Mouse (Mus musculus) liver, adult 2 months (tissue): ENCODE data around the gene Gm18596. TPM values are rescaled to one million over a fixed set of nuclear protein-coding genes. Genes with fewer than 3 reads are reported as not detected.
"Not testable (repeated sequence)": the region's sequence is repeated elsewhere in the genome, so short reads cannot be mapped to it uniquely, and the experiment has no call there.

Experiments
- DNase-seq: peaks from one replicate; pipeline ENCODE4 v3.0.0-alpha.2; 2011; ENCODE audit warnings: low read depth, low spot score; ENCODE audit errors: extremely low read depth
- H3K27ac ChIP-seq: fragments of 200-500 bp; replicated peaks from 2 replicates; pipeline ENCODE4 v1.5.1; 2012; ENCODE audit warnings: low read depth, mild to moderate bottlenecking, control low read depth, inconsistent platforms, low read length; ENCODE audit not compliant: insufficient read depth
- H3K27me3 ChIP-seq: fragments of 200-500 bp; 2 replicates; pipeline ENCODE4 v1.6.1; 2012; ENCODE audit warnings: mild to moderate bottlenecking, moderate library complexity, low read length, inconsistent platforms; ENCODE audit not compliant: control insufficient read depth, insufficient read depth
- H3K36me3 ChIP-seq: fragments of 200-500 bp; 2 replicates; pipeline ENCODE4 v1.6.1; 2012; ENCODE audit warnings: low read length, inconsistent platforms; ENCODE audit not compliant: control insufficient read depth, insufficient read depth
- H3K4me1 ChIP-seq: fragments of 200-500 bp; 2 replicates; pipeline ENCODE4 v1.6.1; 2011; ENCODE audit warnings: low read length; ENCODE audit not compliant: control insufficient read depth, insufficient read depth
- H3K4me3 ChIP-seq: fragments of 200-500 bp; 2 replicates; pipeline ENCODE4 v1.5.1; 2011; ENCODE audit warnings: low read depth, mild to moderate bottlenecking, control low read depth, low read length, moderate library complexity; ENCODE audit not compliant: insufficient read depth
- H3K79me2 ChIP-seq: fragments of 200-500 bp; 2 replicates; pipeline ENCODE4 v1.6.1; 2012; ENCODE audit warnings: inconsistent platforms, mild to moderate bottlenecking, low read length, moderate library complexity; ENCODE audit not compliant: control insufficient read depth, insufficient read depth
- H3K9ac ChIP-seq: fragments of 200-500 bp; 2 replicates; pipeline ENCODE4 v1.6.1; 2012; ENCODE audit warnings: low read depth, mild to moderate bottlenecking, control low read depth, inconsistent platforms, low read length
- CTCF ChIP-seq: fragments of 200-500 bp; IDR thresholded peaks from 2 replicates; pipeline ENCODE4 v1.5.1; 2011; ENCODE audit warnings: low read depth, low read length, control low read depth
- POLR2A ChIP-seq: fragments of 200-500 bp; IDR thresholded peaks from 2 replicates; pipeline ENCODE4 v1.6.1; 2011; ENCODE audit warnings: low read length, control low read depth; ENCODE audit not compliant: insufficient read depth; ENCODE audit errors: extremely low read depth
- WGBS: fragments of 180-500 bp; shearing (Covaris S2); methylation state at CpG from one replicate; pipeline ENCODE4 v1.1.7; 2018; 5-methylcytosine and 5-hydroxymethylcytosine counted together
- polyA plus RNA-seq: library from polyadenylated mRNA; depleted of rRNA; stranded (reverse); fragments of >200 nt; gene quantifications from 2 replicates; pipeline ENCODE4 v1.2.3, GENCODE M21; 2012; rRNA removed
- total RNA-seq: library from RNA; depleted of rRNA; stranded (reverse); fragments of >200 nt; gene quantifications from 2 replicates; pipeline ENCODE4 v1.2.3, GENCODE M21; 2014; rRNA removed

Gm18596 gene
- total and polyA plus RNA-seq, 2 experiments, result not detected

DNA sequence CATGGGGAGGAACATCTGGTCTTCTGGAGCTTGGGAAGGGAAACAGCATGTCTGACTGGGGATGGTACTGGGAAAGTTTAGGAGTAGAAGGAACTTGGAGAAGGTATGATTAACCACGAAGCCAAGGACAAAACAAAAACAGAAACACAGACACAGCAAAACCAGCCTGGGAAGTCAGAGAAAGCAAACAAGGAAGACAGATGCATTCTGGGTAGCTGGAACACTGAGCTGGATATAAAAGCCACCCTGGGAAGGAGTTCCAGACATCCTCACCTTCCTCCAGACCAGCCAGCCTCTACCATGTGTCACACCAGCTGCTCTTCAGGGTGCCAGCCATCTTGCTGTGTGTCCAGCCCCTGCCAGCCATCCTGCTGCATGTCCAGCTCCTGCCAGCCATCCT, 26.9 kb downstream of the Gm18596 start, which contains the start of gene Gm10142:
Gene Gm10142, plus strand, starts transcription at position 301 of the 400 bp plus-strand sequence.
- H3K36me3 ChIP-seq, result no peaks in the 10 kb centered on the region
- TF ChIP-seq CTCF, result no peak
- TF ChIP-seq POLR2A, result no peak
- WGBS, result 72% methylated on average over 1 of the region's 1 CpGs

DNA sequence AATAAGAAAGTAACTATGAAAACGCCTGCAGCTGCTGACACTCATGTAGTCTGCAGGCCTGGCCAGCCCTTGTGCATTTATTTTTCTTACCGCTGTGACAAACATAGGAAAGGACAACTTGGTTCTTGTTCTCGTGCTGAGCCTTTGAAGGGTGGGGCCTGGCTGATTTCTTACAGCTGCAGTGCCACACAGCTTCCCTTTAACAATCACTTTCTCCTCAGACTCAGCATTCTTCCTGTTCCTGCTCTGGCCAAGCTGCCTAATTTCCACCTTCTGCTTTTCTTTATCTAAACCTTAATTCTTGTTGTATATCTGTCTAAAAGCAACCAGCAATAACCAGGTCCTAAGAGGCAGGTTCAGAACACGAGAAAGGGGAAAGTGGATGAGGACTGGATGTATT, 28.7 kb downstream of the Gm18596 start:
- no peak overlapping the region for H3K9ac ChIP-seq
- H3K27me3 ChIP-seq, result no peaks in the 10 kb centered on the region
- H3K4me1 ChIP-seq, result no peaks in the 10 kb centered on the region
- TF ChIP-seq CTCF (no peak), POLR2A (no peak)
- no peak for DNase-seq
- no peaks in the 10 kb centered on the region for H3K36me3 ChIP-seq
- H3K27ac ChIP-seq, result no peak overlapping the region
- 74% methylated on average over 4 of the region's 4 CpGs for WGBS
- no peak overlapping the region for H3K4me3 ChIP-seq
- no peaks in the 10 kb centered on the region for H3K79me2 ChIP-seq

More for the DNA sequence above, 26.9 kb downstream of the Gm18596 start, which contains the start of gene Gm10142:
- Histone ChIP-seq H3K9ac (no peak within 1 kb of the TSS), H3K27me3 (no peaks in the 10 kb centered on the region), H3K4me1 (no peaks in the 10 kb centered on the region), H3K27ac (no peak within 1 kb of the TSS), H3K4me3 (no peak within 1 kb of the TSS), H3K79me2 (no peaks in the 10 kb centered on the region)
- DNase-seq, result no peak

DNA sequence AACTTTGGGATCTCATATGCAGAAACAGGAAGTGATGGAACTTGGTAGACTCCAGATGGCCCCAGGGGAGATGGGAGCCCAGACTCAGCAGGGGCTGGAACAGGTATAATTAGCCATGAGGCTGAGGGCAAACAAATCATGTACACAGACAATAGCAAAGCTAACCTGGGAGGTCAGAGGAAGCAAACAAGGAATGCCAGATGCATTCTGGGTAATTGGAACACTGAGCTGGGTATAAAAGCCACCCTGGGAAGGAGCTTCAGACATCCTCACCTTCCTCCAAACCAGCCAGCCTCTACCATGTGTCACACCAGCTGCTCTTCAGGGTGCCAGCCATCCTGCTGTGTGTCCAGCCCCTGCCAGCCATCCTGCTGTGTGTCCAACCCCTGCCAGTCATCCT, 31.3 kb downstream of the Gm18596 start, which contains the start of gene Gm10024:
Gene Gm10024, plus strand, starts transcription at position 301 of the 400 bp plus-strand sequence.
- DNase-seq, H3K27me3 ChIP-seq, H3K4me3 ChIP-seq, H3K4me1 ChIP-seq, H3K27ac ChIP-seq, H3K36me3 ChIP-seq, H3K79me2 ChIP-seq, H3K9ac ChIP-seq: not testable (repeated sequence)

DNA sequence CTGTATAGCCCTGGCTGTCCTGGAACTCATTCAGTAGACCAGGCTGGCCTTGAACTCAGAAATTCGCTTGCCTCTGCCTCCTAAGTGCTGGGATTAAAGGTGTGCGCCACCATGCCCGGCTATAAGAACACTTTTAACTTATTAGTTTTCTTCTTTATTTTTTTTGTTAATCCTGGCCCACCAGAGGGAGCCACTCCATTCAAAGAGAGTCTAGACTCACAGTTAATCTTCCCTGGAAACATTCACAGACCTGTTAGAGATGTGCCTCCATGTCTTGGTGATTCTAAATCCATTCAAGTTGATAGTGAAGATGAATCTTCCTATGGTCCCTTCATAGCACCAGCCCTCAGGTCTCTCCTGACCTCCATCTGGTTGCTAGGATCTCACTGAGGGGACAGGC, 32.6 kb downstream of the Gm18596 start:
- Histone ChIP-seq H3K36me3 (no peaks in the 10 kb centered on the region), H3K9ac (no peak overlapping the region), H3K4me1 (no peaks in the 10 kb centered on the region), H3K27me3 (no peaks in the 10 kb centered on the region), H3K79me2 (no peaks in the 10 kb centered on the region), H3K27ac (no peak overlapping the region), H3K4me3 (no peak overlapping the region)
- TF ChIP-seq CTCF, result no peak
- TF ChIP-seq POLR2A, result no peak
- WGBS, result 87% methylated on average over 3 of the region's 3 CpGs
- DNase-seq, result no peak

DNA sequence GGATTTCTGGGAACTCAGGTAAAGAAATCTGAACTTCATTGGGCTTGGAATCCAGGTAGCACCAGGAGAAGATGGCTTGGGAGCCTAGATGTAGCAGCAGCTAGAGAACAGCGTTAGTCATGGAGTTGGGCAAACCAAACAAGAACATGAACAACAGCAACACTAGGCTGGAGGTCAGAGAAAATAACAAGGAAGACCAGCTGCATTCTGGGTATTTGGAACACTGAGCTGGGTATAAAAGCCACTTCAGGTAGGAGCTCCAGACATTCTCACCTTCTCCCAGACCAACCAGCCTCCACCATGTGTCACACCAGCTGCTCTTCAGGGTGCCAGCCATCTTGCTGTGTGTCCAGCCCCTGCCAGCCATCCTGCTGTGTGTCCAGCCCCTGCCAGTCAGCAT, 36.1 kb downstream of the Gm18596 start, which contains the start of gene Gm10272:
Gene Gm10272, plus strand, starts transcription at position 301 of the 400 bp plus-strand sequence.
- Histone ChIP-seq H3K36me3 (no peaks in the 10 kb centered on the region), H3K27ac (no peak within 1 kb of the TSS), H3K4me3 (no peak within 1 kb of the TSS), H3K9ac (no peak within 1 kb of the TSS), H3K4me1 (no peaks in the 10 kb centered on the region), H3K27me3 (peaks cover 2% of the 10 kb centered on the region; the same call in 1 of the 2 replicates), H3K79me2 (no peaks in the 10 kb centered on the region)
- 98% methylated on average over 1 of the region's 1 CpGs for WGBS
- DNase-seq, result no peak
- TF ChIP-seq CTCF (no peak), POLR2A (no peak)

DNA sequence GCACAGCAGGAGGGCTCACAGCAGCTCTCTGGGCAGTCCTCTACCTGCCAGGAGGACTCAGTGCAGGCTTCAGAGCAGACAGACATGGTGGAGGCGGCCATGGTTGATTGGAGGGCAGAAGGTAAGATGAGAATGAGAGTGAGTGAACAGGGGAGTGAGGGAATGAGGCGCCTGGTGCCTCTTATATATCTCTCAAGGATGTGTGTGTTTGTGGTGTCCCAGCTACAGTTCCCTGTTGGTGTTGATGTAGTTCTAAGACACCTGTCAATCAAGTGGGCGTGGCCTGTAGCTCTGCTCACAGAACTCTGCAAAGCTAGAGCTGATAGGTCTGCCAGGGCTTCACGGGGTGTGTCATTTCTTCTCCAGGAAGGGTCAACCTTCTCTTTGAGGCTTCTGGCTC, 45.3 kb downstream of the Gm18596 start, which contains the start of gene Gm9508:
Gene Gm9508, minus strand, starts transcription at position 101 of the 400 bp plus-strand sequence.
- Histone ChIP-seq H3K36me3 (no peaks in the 10 kb centered on the region), H3K27ac (no peak within 1 kb of the TSS), H3K79me2 (no peaks in the 10 kb centered on the region), H3K27me3 (peaks cover 2% of the 10 kb centered on the region; the same call in 1 of the 2 replicates), H3K4me1 (peaks cover 2% of the 10 kb centered on the region; the same call in 1 of the 2 replicates), H3K9ac (no peak within 1 kb of the TSS), H3K4me3 (no peak within 1 kb of the TSS)
- no peak for DNase-seq
- 48% methylated on average over 4 of the region's 4 CpGs for WGBS
- no peak for TF ChIP-seq POLR2A
- no peak for TF ChIP-seq CTCF

Other genes with a start within 250 kb of the Gm18596 start
Only the 30 nearest of the 32 such genes appear.
- gene Fam207a, start 226.9 kb downstream of the Gm18596 start, total RNA-seq, result 12.7 and 15.5 TPM in 2 replicates
- 24.3 and 27.3 TPM in 2 replicates for gene Fam207a, start 226.9 kb downstream of the Gm18596 start, polyA plus RNA-seq
- 4.8 and 5.6 TPM in 2 replicates for gene Itgb2, start 212.4 kb downstream of the Gm18596 start, total RNA-seq
- 4.2 and 5.6 TPM in 2 replicates for gene Itgb2, start 212.4 kb downstream of the Gm18596 start, polyA plus RNA-seq
- gene Pttg1ip, start 160.9 kb downstream of the Gm18596 start, total RNA-seq, result 146 and 168 TPM in 2 replicates
- 218 and 238 TPM in 2 replicates for gene Pttg1ip, start 160.9 kb downstream of the Gm18596 start, polyA plus RNA-seq
- gene Sumo3, start 136.5 kb downstream of the Gm18596 start, total RNA-seq, result 59.6 and 108 TPM in 2 replicates
- gene Sumo3, start 136.5 kb downstream of the Gm18596 start, polyA plus RNA-seq, result 170 and 226 TPM in 2 replicates
- gene Gm49325, start 136.4 kb downstream of the Gm18596 start, total RNA-seq, result 0.47 TPM in 1 of 2 replicates, not detected in the other
- gene Gm49325, start 136.4 kb downstream of the Gm18596 start, polyA plus RNA-seq, result not detected in 2 replicates
- 21.6 and 22.3 TPM in 2 replicates for gene Ube2g2, start 120.4 kb downstream of the Gm18596 start, total RNA-seq
- gene Ube2g2, start 120.4 kb downstream of the Gm18596 start, polyA plus RNA-seq, result 30.4 and 34.2 TPM in 2 replicates
- gene Tspear, start 56.1 kb downstream of the Gm18596 start, total RNA-seq, result 0.07 and 0.09 TPM in 2 replicates
- 0.12 and 0.50 TPM in 2 replicates for gene Tspear, start 56.1 kb downstream of the Gm18596 start, polyA plus RNA-seq
- gene Gm19402, start 51.9 kb downstream of the Gm18596 start, total RNA-seq, result not detected in 2 replicates
- not detected in 2 replicates for gene Gm19402, start 51.9 kb downstream of the Gm18596 start, polyA plus RNA-seq
- not detected in 2 replicates for gene Gm9508, start 45.4 kb downstream of the Gm18596 start, total RNA-seq
- gene Gm9508, start 45.4 kb downstream of the Gm18596 start, polyA plus RNA-seq, result not detected in 2 replicates
- not detected in 2 replicates for gene Gm10272, start 36.0 kb downstream of the Gm18596 start, total RNA-seq
- not detected in 2 replicates for gene Gm10272, start 36.0 kb downstream of the Gm18596 start, polyA plus RNA-seq
- not detected in 2 replicates for gene Gm10024, start 31.2 kb downstream of the Gm18596 start, total RNA-seq
- gene Gm10024, start 31.2 kb downstream of the Gm18596 start, polyA plus RNA-seq, result not detected in 2 replicates
- gene Gm10142, start 26.8 kb downstream of the Gm18596 start, total RNA-seq, result not detected in 2 replicates
- not detected in 2 replicates for gene Gm10142, start 26.8 kb downstream of the Gm18596 start, polyA plus RNA-seq
- gene Krtap12-1, start 22.0 kb downstream of the Gm18596 start, total RNA-seq, result not detected in 2 replicates
- gene Krtap12-1, start 22.0 kb downstream of the Gm18596 start, polyA plus RNA-seq, result not detected in 2 replicates
- not detected in 2 replicates for gene Gm10100, start 16.2 kb downstream of the Gm18596 start, total RNA-seq
- gene Gm10100, start 16.2 kb downstream of the Gm18596 start, polyA plus RNA-seq, result not detected in 2 replicates
- not detected in 2 replicates for gene Gm9736, start 8.7 kb upstream of the Gm18596 start, total RNA-seq
- not detected in 2 replicates for gene Gm9736, start 8.7 kb upstream of the Gm18596 start, polyA plus RNA-seq
- gene Gm3233, start 17.0 kb upstream of the Gm18596 start, total RNA-seq, result not detected in 2 replicates
- gene Gm3233, start 17.0 kb upstream of the Gm18596 start, polyA plus RNA-seq, result not detected in 2 replicates
- gene Gm3238, start 28.7 kb upstream of the Gm18596 start, total RNA-seq, result not detected in 2 replicates
- gene Gm3238, start 28.7 kb upstream of the Gm18596 start, polyA plus RNA-seq, result not detected in 2 replicates
- not detected in 2 replicates for gene Gm7138, start 34.3 kb upstream of the Gm18596 start, total RNA-seq
- not detected in 2 replicates for gene Gm7138, start 34.3 kb upstream of the Gm18596 start, polyA plus RNA-seq
- not detected in 2 replicates for gene Gm3250, start 39.9 kb upstream of the Gm18596 start, total RNA-seq
- gene Gm3250, start 39.9 kb upstream of the Gm18596 start, polyA plus RNA-seq, result not detected in 2 replicates
- gene Gm7137, start 45.6 kb upstream of the Gm18596 start, total RNA-seq, result not detected in 2 replicates
- not detected in 2 replicates for gene Gm7137, start 45.6 kb upstream of the Gm18596 start, polyA plus RNA-seq
- not detected in 2 replicates for gene Gm9639, start 52.4 kb upstream of the Gm18596 start, total RNA-seq
- not detected in 2 replicates for gene Gm9639, start 52.4 kb upstream of the Gm18596 start, polyA plus RNA-seq
- gene Gm19668, start 56.5 kb upstream of the Gm18596 start, total RNA-seq, result not detected in 2 replicates
- not detected in 2 replicates for gene Gm19668, start 56.5 kb upstream of the Gm18596 start, polyA plus RNA-seq
- not detected in 2 replicates for gene Gm9507, start 69.2 kb upstream of the Gm18596 start, total RNA-seq
- not detected in 2 replicates for gene Gm9507, start 69.2 kb upstream of the Gm18596 start, polyA plus RNA-seq
- not detected in 2 replicates for gene Gm2696, start 72.0 kb upstream of the Gm18596 start, total RNA-seq
- not detected in 2 replicates for gene Gm2696, start 72.0 kb upstream of the Gm18596 start, polyA plus RNA-seq
- gene Krtap10-4, start 84.5 kb upstream of the Gm18596 start, total RNA-seq, result not detected in 2 replicates
- not detected in 2 replicates for gene Krtap10-4, start 84.5 kb upstream of the Gm18596 start, polyA plus RNA-seq
- gene Krtap10-10, start 93.3 kb upstream of the Gm18596 start, total RNA-seq, result not detected in 2 replicates
- not detected in 2 replicates for gene Krtap10-10, start 93.3 kb upstream of the Gm18596 start, polyA plus RNA-seq
- not detected in 2 replicates for gene Gm36176, start 104.2 kb upstream of the Gm18596 start, total RNA-seq
- gene Gm36176, start 104.2 kb upstream of the Gm18596 start, polyA plus RNA-seq, result not detected in 2 replicates
- not detected in 2 replicates for gene Gm10318, start 110.2 kb upstream of the Gm18596 start, total RNA-seq
- not detected in 2 replicates for gene Gm10318, start 110.2 kb upstream of the Gm18596 start, polyA plus RNA-seq
- gene Gm3285, start 119.3 kb upstream of the Gm18596 start, total RNA-seq, result not detected in 2 replicates
- gene Gm3285, start 119.3 kb upstream of the Gm18596 start, polyA plus RNA-seq, result not detected in 2 replicates
- gene Lrrc3, start 159.9 kb upstream of the Gm18596 start, total RNA-seq, result 20.9 and 26.7 TPM in 2 replicates
- gene Lrrc3, start 159.9 kb upstream of the Gm18596 start, polyA plus RNA-seq, result 57.0 and 64.1 TPM in 2 replicates